Mouse (Mus musculus) neural tube, embryonic 13.5 days (tissue): ENCODE results near the gene Tnnt2. TPM values are rescaled to one million over a fixed set of nuclear protein-coding genes. Genes with fewer than 3 reads are reported as not detected.
A peak's percentile ranks its signal among the peaks of the same experiment; 100 is the strongest.

Experiments used
- ATAC-seq: fragments of 200-750 bp; cut with Nextera tagmentation; 2 replicates; pipeline ENCODE4 v1.8.0; 2017; ENCODE audit warnings: low read depth, mild to moderate bottlenecking, moderate TSS enrichment, moderate library complexity
- H3K27ac ChIP-seq: fragments of 300-500 bp; sonication (generic); replicated peaks from 2 replicates; pipeline ENCODE4 v1.5.1; 2015; ENCODE audit warnings: moderate library complexity, mild to moderate bottlenecking, inconsistent platforms
- H3K27me3 ChIP-seq: fragments of 300-500 bp; sonication (generic); 2 replicates; pipeline ENCODE4 v1.6.1; 2015; ENCODE audit warnings: mild to moderate bottlenecking, inconsistent platforms
- H3K36me3 ChIP-seq: fragments of 300-500 bp; sonication (generic); 2 replicates; pipeline ENCODE4 v1.6.1; 2015; ENCODE audit warnings: mild to moderate bottlenecking, inconsistent platforms
- H3K4me1 ChIP-seq: fragments of 300-500 bp; sonication (generic); replicated peaks from 2 replicates; pipeline ENCODE4 v1.6.1; 2015; ENCODE audit warnings: inconsistent platforms
- H3K4me2 ChIP-seq: fragments of 300-500 bp; sonication (generic); 2 replicates; pipeline ENCODE4 v1.6.1; 2015; ENCODE audit warnings: inconsistent platforms, mild to moderate bottlenecking, moderate library complexity
- H3K4me3 ChIP-seq: fragments of 300-500 bp; sonication (generic); 2 replicates; pipeline ENCODE4 v1.5.1; 2015; ENCODE audit warnings: mild to moderate bottlenecking, inconsistent platforms
- H3K9ac ChIP-seq: fragments of 300-500 bp; sonication (generic); 2 replicates; pipeline ENCODE4 v1.6.1; 2015; ENCODE audit warnings: moderate library complexity, mild to moderate bottlenecking, inconsistent platforms
- H3K9me3 ChIP-seq: fragments of 300-500 bp; sonication (generic); 2 replicates; pipeline ENCODE4 v1.6.1; 2016; ENCODE audit warnings: inconsistent platforms
- WGBS: fragments of 180-500 bp; shearing (Covaris S2); methylation state at CpG from one replicate; pipeline ENCODE4 v1.1.7; 2015; 5-methylcytosine and 5-hydroxymethylcytosine counted together
- polyA plus RNA-seq: library from polyadenylated mRNA; unstranded; fragments of >200 nt; fragmentation: Nextera tagmentation; extraction: Ambion mirVana; gene quantifications from 2 replicates; pipeline ENCODE4 v1.2.1, GENCODE M21; 2015

The Tnnt2 gene
- polyA plus RNA-seq, 1 experiment from 2014 or later: 22.7 TPM

GRCm38 (mm10) chr1:135863786-135864335 lies 27.7 kb downstream of the Tnnt2 start:
- no peak overlapping the region for H3K27ac ChIP-seq
- no peak overlapping the region for H3K4me3 ChIP-seq
- no peaks in the 10 kb centered on the region; the same call in none of the 2 replicates for H3K27me3 ChIP-seq
- H3K9me3 ChIP-seq: no peaks in the 10 kb centered on the region
- no peak overlapping the region for H3K9ac ChIP-seq
- no peaks in the 10 kb centered on the region for H3K4me1 ChIP-seq
- WGBS: 87% methylated on average over 9 of the region's 9 CpGs
- ATAC-seq: no peak
- no peaks in the 10 kb centered on the region for H3K36me3 ChIP-seq
- H3K4me2 ChIP-seq: no peak overlapping the region

- 89% methylated on average over 6 of the region's 6 CpGs for WGBS
- no peak for ATAC-seq
- H3K4me3 ChIP-seq: no peak overlapping the region
- no peaks in the 10 kb centered on the region for H3K36me3 ChIP-seq
- no peak overlapping the region for H3K27ac ChIP-seq
- no peaks in the 10 kb centered on the region for H3K9me3 ChIP-seq
- H3K27me3 ChIP-seq: no peaks in the 10 kb centered on the region; the same call in none of the 2 replicates
- H3K9ac ChIP-seq: no peak overlapping the region
- no peak overlapping the region for H3K4me2 ChIP-seq
- no peaks in the 10 kb centered on the region for H3K4me1 ChIP-seq
Measured at GRCm38 (mm10) chr1:135864830-135865229, 28.7 kb downstream of the Tnnt2 start.

GRCm38 (mm10) chr1:135865518-135866194 lies 29.5 kb downstream of the Tnnt2 start:
- Histone ChIP-seq H3K4me2 (no peak overlapping the region), H3K27ac (no peak overlapping the region), H3K27me3 (no peaks in the 10 kb centered on the region; the same call in none of the 2 replicates), H3K9me3 (no peaks in the 10 kb centered on the region), H3K36me3 (no peaks in the 10 kb centered on the region), H3K4me1 (no peaks in the 10 kb centered on the region), H3K9ac (no peak overlapping the region), H3K4me3 (no peak overlapping the region)
- peak; percentile 91 for ATAC-seq
- WGBS: 52% methylated on average over 19 of the region's 19 CpGs

- Histone ChIP-seq H3K9ac (no peak overlapping the region), H3K36me3 (no peaks in the 10 kb centered on the region), H3K4me3 (no peak overlapping the region), H3K9me3 (no peaks in the 10 kb centered on the region), H3K4me2 (no peak overlapping the region), H3K27me3 (no peaks in the 10 kb centered on the region; the same call in none of the 2 replicates), H3K27ac (no peak overlapping the region), H3K4me1 (no peaks in the 10 kb centered on the region)
- WGBS: 91% methylated on average over 6 of the region's 6 CpGs
- no peak for ATAC-seq
Measured at GRCm38 (mm10) chr1:135868570-135868969, 32.4 kb downstream of the Tnnt2 start.

GRCm38 (mm10) chr1:135872991-135873390 lies 36.8 kb downstream of the Tnnt2 start:
- 89% methylated on average over 4 of the region's 4 CpGs for WGBS
- no peak for ATAC-seq
- no peaks in the 10 kb centered on the region for H3K36me3 ChIP-seq

GRCm38 (mm10) chr1:135877248-135877647 lies 41.1 kb downstream of the Tnnt2 start:
- H3K4me2 ChIP-seq: no peak overlapping the region
- no peak overlapping the region for H3K27ac ChIP-seq
- H3K36me3 ChIP-seq: no peaks in the 10 kb centered on the region
- no peak for ATAC-seq
- no peaks in the 10 kb centered on the region for H3K27me3 ChIP-seq
- no peak overlapping the region for H3K4me3 ChIP-seq
- no peak overlapping the region for H3K9ac ChIP-seq
- 76% methylated on average over 2 of the region's 2 CpGs for WGBS
- H3K4me1 ChIP-seq: no peaks in the 10 kb centered on the region
- no peaks in the 10 kb centered on the region for H3K9me3 ChIP-seq

More at GRCm38 (mm10) chr1:135872991-135873390, 36.8 kb downstream of the Tnnt2 start:
- Histone ChIP-seq H3K9me3 (no peaks in the 10 kb centered on the region), H3K27ac (no peak overlapping the region), H3K27me3 (no peaks in the 10 kb centered on the region), H3K9ac (no peak overlapping the region), H3K4me1 (no peaks in the 10 kb centered on the region), H3K4me2 (no peak overlapping the region), H3K4me3 (no peak overlapping the region)

GRCm38 (mm10) chr1:135882385-135883109 lies 46.4 kb downstream of the Tnnt2 start:
- Histone ChIP-seq H3K4me3 (no peak overlapping the region), H3K9ac (no peak overlapping the region), H3K36me3 (no peaks in the 10 kb centered on the region), H3K4me1 (no peaks in the 10 kb centered on the region), H3K9me3 (no peaks in the 10 kb centered on the region), H3K27me3 (no peaks in the 10 kb centered on the region), H3K27ac (no peak overlapping the region), H3K4me2 (no peak overlapping the region)
- 76% methylated on average over 10 of the region's 10 CpGs for WGBS
- no peak for ATAC-seq

- H3K27ac ChIP-seq: no peak overlapping the region
- H3K9ac ChIP-seq: no peak overlapping the region
- no peak overlapping the region for H3K4me2 ChIP-seq
- no peaks in the 10 kb centered on the region for H3K9me3 ChIP-seq
- H3K27me3 ChIP-seq: no peaks in the 10 kb centered on the region
- ATAC-seq: no peak
- H3K36me3 ChIP-seq: no peaks in the 10 kb centered on the region
- 76% methylated on average over 20 of the region's 20 CpGs for whole genome bisulfite sequencing
- H3K4me1 ChIP-seq: no peaks in the 10 kb centered on the region
- no peak overlapping the region for H3K4me3 ChIP-seq
Measured at GRCm38 (mm10) chr1:135889461-135890185, 53.5 kb downstream of the Tnnt2 start.

GRCm38 (mm10) chr1:135891424-135892216 lies 55.5 kb downstream of the Tnnt2 start:
- H3K36me3 ChIP-seq: no peaks in the 10 kb centered on the region
- no peak for ATAC-seq
- H3K9me3 ChIP-seq: no peaks in the 10 kb centered on the region
- H3K27me3 ChIP-seq: no peaks in the 10 kb centered on the region
- WGBS: 77% methylated on average over 11 of the region's 11 CpGs
- no peak overlapping the region for H3K9ac ChIP-seq
- H3K4me3 ChIP-seq: no peak overlapping the region
- H3K27ac ChIP-seq: no peak overlapping the region
- H3K4me1 ChIP-seq: no peaks in the 10 kb centered on the region
- H3K4me2 ChIP-seq: no peak overlapping the region

GRCm38 (mm10) chr1:135892233-135892632 lies 56.1 kb downstream of the Tnnt2 start:
- 63% methylated on average over 6 of the region's 6 CpGs for WGBS
- Histone ChIP-seq H3K9me3 (no peaks in the 10 kb centered on the region), H3K36me3 (no peaks in the 10 kb centered on the region), H3K4me1 (no peaks in the 10 kb centered on the region), H3K9ac (no peak overlapping the region), H3K27ac (no peak overlapping the region), H3K4me3 (no peak overlapping the region), H3K4me2 (no peak overlapping the region), H3K27me3 (no peaks in the 10 kb centered on the region)
- ATAC-seq: no peak

GRCm38 (mm10) chr1:135892764-135893163 lies 56.6 kb downstream of the Tnnt2 start:
- H3K9me3 ChIP-seq: no peaks in the 10 kb centered on the region
- H3K4me2 ChIP-seq: no peak overlapping the region
- H3K9ac ChIP-seq: no peak overlapping the region
- no peaks in the 10 kb centered on the region for H3K27me3 ChIP-seq
- H3K4me1 ChIP-seq: no peaks in the 10 kb centered on the region
- H3K27ac ChIP-seq: no peak overlapping the region
- no peaks in the 10 kb centered on the region for H3K36me3 ChIP-seq
- ATAC-seq: no peak
- H3K4me3 ChIP-seq: no peak overlapping the region
- 86% methylated on average over 6 of the region's 6 CpGs for WGBS
